Mouse (Mus musculus) lung, postnatal 36 days (tissue): ENCODE data around the gene CN725425.

Experiments used
- DNase-seq: peaks from one replicate; pipeline ENCODE4 v3.0.0; 2022; ENCODE audit warnings: mixed read lengths

The CN725425 gene

DNA sequence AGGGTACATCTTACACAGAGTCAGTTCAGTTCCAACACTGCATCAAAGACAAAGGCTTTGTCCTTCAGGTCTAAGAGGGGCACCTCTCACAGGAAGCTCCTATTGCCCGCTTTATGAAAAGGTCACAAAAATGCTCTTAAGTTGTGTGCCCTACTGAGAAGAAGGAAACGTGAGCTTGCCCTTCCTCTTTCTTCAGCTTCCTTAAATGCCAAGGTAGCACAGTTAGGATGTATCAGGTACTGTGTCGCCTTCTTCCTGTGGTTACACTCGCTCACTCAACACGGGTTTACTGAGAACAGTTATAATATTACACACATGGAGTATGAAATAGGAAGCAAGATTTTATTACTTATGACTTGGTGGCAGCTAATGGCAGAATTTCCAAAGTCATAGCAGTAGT is 38.0 kb downstream of the CN725425 start:
- DNase-seq, result no peak

DNA sequence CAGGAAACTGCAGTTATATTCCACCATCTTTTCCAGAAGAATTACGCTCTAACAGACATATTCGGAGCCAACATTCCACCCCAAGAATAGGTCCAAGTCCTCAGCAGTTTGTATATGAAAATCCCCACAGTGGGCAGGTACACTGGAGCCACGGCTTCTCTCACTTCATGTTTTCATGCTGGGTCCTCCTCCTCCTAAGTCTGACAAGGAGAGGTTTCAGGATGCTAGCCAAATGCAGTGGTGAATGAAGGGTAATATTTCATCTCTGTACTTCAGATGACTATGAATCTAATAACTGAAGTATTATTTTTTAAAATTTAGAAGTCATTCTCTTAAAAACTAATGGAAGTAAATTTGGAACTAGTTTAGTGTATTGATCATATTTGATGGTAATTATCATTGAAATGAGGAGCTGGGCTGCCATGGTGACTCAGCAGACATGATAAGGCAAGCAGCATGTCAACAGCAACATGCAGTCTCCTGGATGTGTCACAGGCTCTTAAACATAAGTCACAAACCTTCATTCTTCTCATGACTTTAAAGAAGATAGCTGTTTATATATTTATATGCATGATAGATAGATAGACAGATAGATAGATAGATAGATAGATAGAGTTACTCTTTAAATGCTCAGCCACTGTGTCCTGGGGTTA is 41.5 kb downstream of the CN725425 start:
- no peak for DNase-seq

DNA sequence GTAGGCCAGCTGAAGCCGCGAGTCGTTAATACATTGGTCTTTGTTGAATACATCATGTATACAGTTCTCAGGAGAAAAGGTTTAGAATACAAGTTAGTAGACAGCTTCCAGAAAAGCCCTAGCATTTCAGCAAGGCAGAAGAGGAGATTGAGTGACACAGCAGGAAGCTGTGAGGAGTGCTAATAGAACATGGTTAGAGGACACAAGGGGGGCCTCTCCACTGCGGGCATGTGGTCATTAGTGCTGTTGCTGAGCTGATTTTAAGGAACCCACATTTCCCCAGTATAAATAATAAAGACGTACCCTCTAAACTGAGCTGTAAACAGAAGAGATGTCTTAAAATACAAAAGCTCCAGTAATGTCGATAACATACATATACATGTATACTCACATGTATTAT is 51.5 kb downstream of the CN725425 start:
- peak; percentile 11 for DNase-seq

DNA sequence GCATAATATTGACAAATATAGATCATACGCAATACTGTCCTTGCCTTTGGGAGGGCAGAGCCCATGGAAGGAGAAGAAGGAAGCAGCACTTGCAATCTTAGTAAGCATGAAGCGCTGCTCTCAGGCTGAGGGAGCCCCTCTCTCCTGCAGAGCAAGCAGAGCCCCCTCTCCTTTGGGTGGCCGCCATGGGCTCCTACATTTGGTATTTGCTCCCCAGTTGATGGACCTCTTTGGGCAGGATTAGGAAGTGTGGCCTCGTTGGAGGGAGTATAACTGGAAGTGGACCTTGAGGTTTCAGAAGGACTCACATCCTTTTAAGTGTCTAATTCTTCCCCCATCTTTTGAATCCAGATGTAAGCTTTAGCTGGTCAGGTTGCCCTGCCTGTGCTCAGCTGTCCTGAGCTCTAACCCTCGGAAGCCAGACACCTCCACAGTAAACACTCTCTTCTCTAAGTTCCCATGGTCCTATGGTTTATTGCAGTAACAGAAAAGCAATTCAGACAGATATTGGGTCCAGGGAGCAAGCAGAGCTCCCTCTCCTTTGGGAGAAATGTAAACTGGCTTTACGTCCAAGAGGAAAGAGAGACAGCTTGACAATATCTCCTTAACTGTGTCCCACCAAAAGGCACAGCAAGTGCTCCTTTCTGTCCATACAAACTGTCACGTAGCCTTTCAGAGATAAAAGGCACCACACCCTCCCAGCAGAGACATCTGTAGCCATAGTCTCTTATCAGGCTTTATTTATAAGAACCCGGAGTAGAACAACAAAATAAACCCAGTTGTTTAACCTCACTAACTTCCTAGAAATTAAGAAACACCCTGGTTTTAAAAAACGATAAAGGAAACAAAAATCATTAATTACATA is 52.5 kb downstream of the CN725425 start:
- no peak for DNase-seq

DNA sequence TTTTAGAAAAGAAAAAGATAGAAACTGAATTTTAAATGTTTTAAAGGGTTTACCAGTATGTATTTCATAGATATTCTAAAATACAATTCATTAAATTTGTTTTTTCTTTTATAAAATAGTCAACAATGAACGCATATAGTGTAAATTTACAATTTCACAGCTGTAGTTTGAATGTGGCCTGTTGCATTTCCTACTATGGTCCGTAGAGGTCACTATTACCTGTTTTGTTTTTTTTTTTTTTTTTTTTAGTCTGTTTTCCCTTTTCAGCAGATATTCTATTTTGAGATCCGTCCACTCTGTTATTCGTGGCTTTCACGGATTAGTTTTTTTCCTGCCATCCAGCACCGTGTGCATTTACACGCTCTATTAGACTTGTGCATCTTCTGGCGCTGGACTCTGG is 53.7 kb downstream of the CN725425 start:
- DNase-seq, result no peak

DNA sequence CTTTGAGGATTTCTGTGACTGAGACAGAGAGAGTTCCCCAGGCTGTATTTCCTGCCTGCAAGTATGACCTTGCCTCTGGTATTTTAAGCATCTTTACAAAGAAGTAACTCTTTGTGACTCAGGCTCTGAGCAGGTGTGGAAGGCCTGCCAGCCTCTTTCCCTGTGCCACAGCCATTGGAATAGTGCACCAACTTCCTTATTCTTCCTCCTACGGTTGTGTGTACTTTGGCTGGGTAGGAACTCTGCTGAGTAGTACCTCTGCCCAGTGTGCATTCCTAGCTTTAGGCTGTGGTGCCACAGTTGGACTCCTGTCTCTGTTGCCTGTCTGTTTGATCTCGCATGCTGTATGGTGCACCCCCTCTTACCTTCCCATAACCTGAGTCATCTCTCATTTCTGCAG is 56.0 kb downstream of the CN725425 start:
- no peak for DNase-seq

DNA sequence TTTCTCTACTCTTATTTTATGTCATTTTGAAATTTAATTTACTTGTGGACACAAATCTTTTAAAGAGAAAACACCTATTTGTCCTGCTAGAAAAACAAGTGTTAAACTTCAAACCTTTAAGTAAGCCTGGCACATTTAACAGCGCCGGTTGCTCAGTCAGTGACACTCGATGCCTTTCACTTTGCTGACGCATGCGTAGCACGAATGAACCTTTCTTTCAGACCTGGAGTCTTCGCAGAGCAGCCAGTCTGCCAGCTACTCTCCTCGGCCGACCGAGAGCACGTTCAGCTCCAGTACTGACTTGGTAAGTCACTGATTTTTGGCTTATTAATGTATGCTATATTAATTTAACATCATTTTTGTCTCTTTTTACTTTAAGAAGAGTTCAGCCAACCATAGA is 57.8 kb downstream of the CN725425 start:
- no peak for DNase-seq

DNA sequence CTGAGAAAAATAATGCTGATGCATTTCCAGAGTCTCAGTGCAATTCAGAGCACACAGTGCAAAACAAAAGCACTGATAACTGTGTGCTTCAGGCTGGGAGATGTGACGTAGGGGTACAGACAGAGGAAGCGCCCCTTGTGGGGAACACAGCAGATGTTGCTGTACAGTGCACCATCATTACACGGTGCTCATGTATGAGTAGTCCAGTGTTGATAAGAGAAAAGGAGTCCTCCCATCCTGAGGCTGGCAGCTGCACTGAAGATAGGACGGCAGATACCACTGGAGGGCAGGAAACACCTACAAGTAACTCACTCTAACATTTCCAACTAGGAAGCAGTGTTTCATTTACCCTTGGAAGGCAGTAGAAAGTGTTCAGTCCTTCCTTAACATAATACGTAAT is 61.3 kb downstream of the CN725425 start:
- no peak for DNase-seq

DNA sequence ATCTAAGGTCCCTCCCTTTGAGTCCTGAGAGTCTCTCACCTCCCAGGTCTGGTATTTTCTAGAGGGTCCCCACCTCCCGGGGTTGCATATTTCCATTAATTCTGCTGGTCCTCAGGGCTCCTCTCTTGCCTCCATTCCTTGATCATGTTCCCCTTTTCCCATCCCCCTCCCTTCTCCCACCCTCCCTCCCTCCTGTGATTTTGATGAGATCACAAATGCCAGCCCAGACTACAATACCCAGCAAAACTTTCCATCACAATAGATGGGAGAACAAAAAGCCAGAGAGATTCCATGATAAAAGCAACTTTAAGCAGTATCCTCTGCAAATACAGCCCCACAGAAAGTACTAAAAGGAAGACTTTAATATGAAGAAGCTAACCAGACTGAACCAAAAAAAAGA is 64.6 kb downstream of the CN725425 start:
- DNase-seq, result no peak

DNA sequence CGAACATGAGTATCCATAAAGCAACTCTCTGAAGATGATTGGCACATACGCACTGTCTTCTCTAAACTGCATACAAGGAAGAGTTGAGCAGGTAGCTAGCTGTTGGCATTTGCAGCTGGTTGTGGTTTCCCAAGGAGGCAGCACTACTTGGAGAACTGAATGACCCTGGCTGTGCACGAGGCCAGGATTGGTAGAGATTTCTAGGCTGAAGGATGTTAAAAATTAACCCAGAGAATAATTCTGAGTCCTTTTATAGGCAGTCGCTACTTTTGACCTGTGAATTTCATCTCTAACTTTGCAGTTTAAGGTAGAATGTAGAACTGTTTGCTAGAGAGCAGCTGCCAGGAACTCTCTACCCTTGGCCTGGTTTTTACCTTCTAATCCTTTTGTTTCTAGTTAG is 69.2 kb downstream of the CN725425 start:
- DNase-seq, result no peak

DNA sequence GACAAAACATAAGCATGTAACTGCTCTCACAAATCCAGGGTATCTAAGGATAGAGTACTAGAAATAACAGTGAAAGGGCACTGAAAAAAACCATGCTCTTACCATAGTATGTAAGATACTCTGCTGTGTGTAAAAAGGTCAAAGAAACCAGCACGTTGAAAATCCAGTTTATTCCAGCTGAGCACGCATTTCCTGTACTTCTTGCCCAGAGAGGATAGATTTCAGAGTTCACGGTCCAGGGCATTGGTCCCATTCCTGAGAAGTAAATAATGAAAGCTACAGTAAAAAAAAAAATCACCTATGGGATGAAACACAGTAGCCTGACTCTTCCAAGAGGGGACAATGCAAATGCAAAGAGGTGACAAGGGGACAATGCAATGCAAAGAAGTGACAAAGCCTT is 76.7 kb downstream of the CN725425 start:
- no peak for DNase-seq

DNA sequence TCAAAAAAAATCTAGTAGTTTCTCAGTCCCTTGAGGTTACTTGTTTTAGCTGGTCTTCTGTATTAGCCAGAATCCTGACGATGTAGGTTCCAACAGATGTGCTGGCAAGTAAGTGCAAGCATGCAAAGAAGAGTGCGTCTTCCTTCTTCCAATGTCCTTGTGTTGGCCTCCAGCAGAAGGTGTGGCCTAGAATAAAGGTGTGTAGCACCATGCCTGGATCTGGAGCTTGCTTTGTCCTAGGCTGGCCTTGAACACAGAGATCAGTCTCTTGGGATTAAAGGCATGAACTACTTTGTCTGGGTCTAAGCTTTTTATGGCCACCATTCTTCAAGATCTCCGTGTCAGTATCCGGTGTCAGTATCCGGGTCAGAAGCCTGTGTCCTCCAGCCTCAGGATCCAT is 80.3 kb downstream of the CN725425 start:
- DNase-seq, result no peak

DNA sequence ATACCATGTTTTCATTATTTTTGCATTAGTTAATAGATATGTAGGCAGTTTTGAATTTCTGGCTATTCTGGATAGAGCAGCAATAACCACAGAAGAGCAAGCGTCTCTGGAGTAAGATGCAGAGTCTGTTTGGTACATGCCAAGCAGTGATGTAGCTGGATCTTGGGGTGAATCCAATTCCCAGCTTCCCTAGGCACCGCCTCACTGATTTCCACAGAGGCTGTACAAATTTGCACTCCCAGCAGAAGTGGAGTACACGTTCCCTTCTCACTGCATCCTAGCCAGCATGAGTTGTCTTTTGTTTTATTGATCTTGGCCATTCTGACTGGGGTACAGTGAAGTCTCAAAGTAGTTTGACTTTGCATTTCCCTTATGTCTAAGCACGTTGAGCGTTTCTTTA is 82.2 kb downstream of the CN725425 start:
- peak; percentile 5 for DNase-seq

DNA sequence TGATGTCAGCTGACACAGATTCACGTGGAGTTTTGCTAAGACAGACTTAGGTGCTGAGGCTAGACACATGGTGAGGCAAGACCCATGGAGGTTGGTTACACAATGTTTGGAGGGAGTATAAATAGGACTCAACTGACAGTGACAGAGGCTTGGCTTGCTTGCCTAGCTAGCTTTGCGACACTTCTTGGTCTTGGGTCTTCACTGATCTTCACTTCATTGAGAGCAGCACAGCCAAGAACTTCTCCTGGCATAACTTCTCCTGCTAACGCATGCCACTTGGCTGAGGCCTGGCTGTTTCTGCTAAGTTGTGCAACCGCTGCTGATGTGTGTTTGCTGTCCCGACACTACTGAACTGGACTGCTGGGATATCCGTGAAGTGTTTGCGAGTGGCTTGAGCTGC is 83.5 kb downstream of the CN725425 start:
- peak; percentile 80 for DNase-seq

DNA sequence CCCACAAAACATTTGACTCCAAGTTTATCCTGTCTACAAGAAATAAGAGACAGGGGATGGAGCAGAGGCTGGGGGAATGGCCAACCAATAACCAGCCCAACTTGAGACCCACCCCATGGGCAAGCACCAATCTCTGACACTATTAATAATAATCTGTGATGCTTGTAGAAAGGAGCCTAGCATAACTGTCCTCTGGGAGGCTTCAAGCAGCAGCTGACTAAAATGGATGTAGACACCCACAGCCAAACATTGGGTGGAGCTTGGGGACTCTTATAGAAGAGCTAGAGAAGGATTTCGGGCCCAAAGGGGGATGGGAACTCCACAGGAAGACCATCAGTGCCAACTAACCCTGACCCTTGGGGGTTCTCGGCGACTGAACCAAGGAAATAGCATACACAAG is 84.1 kb downstream of the CN725425 start:
- DNase-seq, result peak; percentile 15

DNA sequence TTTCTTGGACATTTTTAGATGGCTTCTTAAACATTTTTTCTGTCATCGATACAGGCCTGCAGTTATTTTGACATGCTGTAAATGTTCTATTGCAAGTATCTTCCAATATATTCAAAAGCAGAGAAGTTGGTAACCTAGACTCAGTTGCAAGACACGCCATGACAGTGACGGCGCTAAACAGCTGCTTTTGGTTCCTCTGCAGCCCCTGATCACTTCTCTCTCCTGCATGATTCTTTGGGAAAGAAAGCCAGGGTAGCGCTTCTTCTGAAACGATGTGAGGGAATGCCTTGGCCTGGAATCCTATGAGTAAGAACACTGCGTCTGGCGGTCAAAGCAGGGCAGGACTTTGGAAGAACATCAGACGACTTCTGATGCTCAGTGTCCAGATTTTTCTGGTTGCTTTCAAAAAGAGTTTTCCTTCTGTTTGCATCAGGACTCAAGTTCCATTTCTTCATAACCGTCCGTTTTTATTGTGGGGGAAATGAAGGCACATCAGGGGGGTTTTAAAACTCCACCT is 100.1 kb downstream of the CN725425 start:
- DNase-seq, result peak; percentile 65

DNA sequence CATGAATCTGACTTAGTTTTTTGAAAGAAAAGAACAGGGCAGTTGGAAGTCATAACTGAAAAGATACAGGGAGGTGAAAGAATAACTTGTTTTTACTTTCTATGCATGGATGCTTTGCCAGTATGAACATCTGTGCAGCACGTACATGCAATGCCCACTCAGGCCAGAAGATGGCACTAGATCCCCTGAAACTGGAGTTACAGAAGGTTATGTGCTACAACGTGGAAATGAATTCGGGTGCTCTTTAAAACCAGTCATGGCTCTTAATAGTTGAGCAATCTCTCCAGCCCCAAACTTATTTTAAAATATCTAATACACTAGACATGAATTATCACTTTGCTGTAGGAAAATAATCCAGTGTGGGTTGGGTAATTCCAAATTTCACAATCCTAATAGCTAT is 102.1 kb downstream of the CN725425 start:
- DNase-seq, result peak; percentile 95

DNA sequence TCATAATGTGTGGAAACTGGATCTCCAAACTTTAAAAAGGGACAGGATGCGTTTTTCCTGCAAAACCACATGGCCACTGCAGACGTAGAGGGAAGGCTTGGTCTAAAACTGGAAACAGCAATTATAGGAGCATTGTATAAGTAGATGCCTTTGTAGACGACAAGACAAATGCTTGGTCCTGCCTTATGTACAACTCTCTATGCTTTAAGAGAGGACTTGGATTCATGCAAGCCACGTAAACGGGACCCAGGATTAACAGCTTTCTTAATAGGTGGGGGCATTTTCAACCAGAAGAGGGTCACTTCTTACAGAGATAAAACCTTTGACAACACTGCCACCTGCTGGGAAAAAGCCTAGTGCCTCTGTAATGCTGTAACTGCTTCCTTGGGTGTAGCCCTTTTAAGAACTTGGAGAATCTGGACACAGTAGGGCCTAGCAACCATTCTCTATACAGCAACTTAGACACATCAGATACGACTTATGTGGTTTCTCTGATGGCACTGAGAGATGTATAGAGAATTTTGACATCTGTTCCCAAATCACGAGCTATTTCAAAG is 105.1 kb downstream of the CN725425 start:
- DNase-seq, result peak; percentile 69
